Mouse (Mus musculus) C2C12 (cell line): ENCODE results near the gene Sdk1. TPM values are rescaled to one million over a fixed set of nuclear protein-coding genes. Genes with fewer than 3 reads are reported as not detected.

Experiments
- H3K27me3 ChIP-seq: one replicate; pipeline ENCODE4 v1.6.1; 2011; ENCODE audit not compliant: control insufficient read depth, insufficient read depth, insufficient read length
- H3K36me3 ChIP-seq: one replicate; pipeline ENCODE4 v1.6.1; 2011; ENCODE audit not compliant: control insufficient read depth, insufficient read depth
- H3K4me3 ChIP-seq: one replicate; pipeline ENCODE4 v1.5.1; 2011; ENCODE audit warnings: mild to moderate bottlenecking, control low read depth; ENCODE audit not compliant: poor library complexity, insufficient read depth, severe bottlenecking
- H3K79me2 ChIP-seq: one replicate; pipeline ENCODE4 v1.6.1; 2011; ENCODE audit not compliant: control insufficient read depth, insufficient read depth
- H3K79me3 ChIP-seq: one replicate; pipeline ENCODE4 v1.6.1; 2011; ENCODE audit warnings: low read depth, control low read depth
- H3ac ChIP-seq: one replicate; pipeline ENCODE3; 2011; ENCODE audit warnings: low read depth; ENCODE audit not compliant: control insufficient read depth, insufficient read length
- CEBPB ChIP-seq: IDR thresholded peaks from one replicate; pipeline ENCODE4 v1.6.1; 2011; ENCODE audit warnings: low read depth, mild to moderate bottlenecking, control low read depth, moderate library complexity
- CTCF ChIP-seq: IDR thresholded peaks from one replicate; pipeline ENCODE4 v1.5.1; 2011; ENCODE audit not compliant: control insufficient read depth, insufficient read depth, insufficient read length
- FOSL1 ChIP-seq: IDR thresholded peaks from one replicate; pipeline ENCODE4 v1.8.0; 2011; ENCODE audit warnings: mild to moderate bottlenecking, low read length; ENCODE audit not compliant: poor library complexity, insufficient read depth, severe bottlenecking
- MAX ChIP-seq: IDR thresholded peaks from one replicate; pipeline ENCODE4 v1.6.1; 2011; ENCODE audit warnings: mild to moderate bottlenecking, control low read depth
- MYOD1 ChIP-seq: IDR thresholded peaks from one replicate; pipeline ENCODE4 v1.6.1; 2011; ENCODE audit warnings: low read depth; ENCODE audit not compliant: control insufficient read depth, insufficient read length
- MYOG ChIP-seq: IDR thresholded peaks from one replicate; pipeline ENCODE4 v1.6.1; 2011; ENCODE audit not compliant: control insufficient read depth, insufficient read length; ENCODE audit errors: extremely low read depth
- USF1 ChIP-seq: IDR thresholded peaks from one replicate; pipeline ENCODE4 v1.6.1; 2011; ENCODE audit warnings: low read depth, mild to moderate bottlenecking, control low read depth, moderate library complexity
- polyA plus RNA-seq: library from polyadenylated mRNA; unstranded; fragments of >200 nt; fragmentation: generic; extraction: Trizol; gene quantifications from one replicate; pipeline ENCODE4 v1.2.1, GENCODE M21; 2012; ENCODE audit warnings: missing spikeins

Gene Sdk1
- polyA plus RNA-seq, 1 experiment, result 0.61 TPM

GRCm38 (mm10) chr5:141783516-141783915, 542.2 kb downstream of the Sdk1 start:
- Histone ChIP-seq H3ac (no peak overlapping the region), H3K79me3 (no peaks in the 10 kb centered on the region), H3K36me3 (no peaks in the 10 kb centered on the region), H3K79me2 (no peaks in the 10 kb centered on the region), H3K4me3 (no peak overlapping the region), H3K27me3 (no peaks in the 10 kb centered on the region)
- TF ChIP-seq MYOD1, result no peak
- TF ChIP-seq MAX, result no peak
- no peak for TF ChIP-seq CTCF
- no peak for TF ChIP-seq FOSL1
- TF ChIP-seq MYOG, result no peak
- no peak for TF ChIP-seq USF1
- no peak for TF ChIP-seq CEBPB

- no peaks in the 10 kb centered on the region for H3K79me2 ChIP-seq
- H3K27me3 ChIP-seq, result no peaks in the 10 kb centered on the region
- no peak overlapping the region for H3ac ChIP-seq
- no peaks in the 10 kb centered on the region for H3K79me3 ChIP-seq
- no peak overlapping the region for H3K4me3 ChIP-seq
- no peaks in the 10 kb centered on the region for H3K36me3 ChIP-seq
- TF ChIP-seq CEBPB, result no peak
- TF ChIP-seq USF1, result no peak
- no peak for TF ChIP-seq MYOG
- no peak for TF ChIP-seq FOSL1
- no peak for TF ChIP-seq MYOD1
- no peak for TF ChIP-seq MAX
- no peak for TF ChIP-seq CTCF
These were observed 552.6 kb downstream of the Sdk1 start for GRCm38 (mm10) chr5:141793926-141794325.

DNA sequence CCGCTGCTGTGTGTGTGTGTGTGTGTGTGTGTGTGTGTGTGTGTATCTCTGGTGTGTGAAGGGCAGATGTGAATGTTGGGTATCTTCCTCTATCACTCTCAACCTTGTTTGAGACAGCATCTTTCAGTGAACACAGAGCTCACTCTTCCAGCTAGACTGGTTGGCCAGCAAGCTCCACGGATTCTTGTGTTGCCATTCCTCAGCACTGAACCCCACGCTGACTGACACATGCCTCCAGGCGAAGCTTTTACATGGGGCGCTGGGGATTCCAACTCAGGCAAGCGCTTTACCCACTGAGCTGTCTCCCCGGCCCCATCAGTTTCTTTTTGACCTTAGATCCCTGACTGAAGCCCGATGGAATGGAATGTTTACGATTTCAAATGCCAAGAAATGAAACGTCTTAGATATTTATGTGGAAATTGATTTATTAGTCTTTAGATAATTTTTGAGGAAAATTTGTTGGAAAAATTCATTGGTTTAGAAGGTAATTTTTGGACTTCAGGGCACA, 582.6 kb downstream of the Sdk1 start:
- Histone ChIP-seq H3K79me2 (no peaks in the 10 kb centered on the region), H3K36me3 (no peaks in the 10 kb centered on the region), H3K4me3 (no peak overlapping the region), H3K79me3 (no peaks in the 10 kb centered on the region), H3K27me3 (no peaks in the 10 kb centered on the region), H3ac (no peak overlapping the region)
- TF ChIP-seq USF1 (no peak), MYOD1 (no peak)

DNA sequence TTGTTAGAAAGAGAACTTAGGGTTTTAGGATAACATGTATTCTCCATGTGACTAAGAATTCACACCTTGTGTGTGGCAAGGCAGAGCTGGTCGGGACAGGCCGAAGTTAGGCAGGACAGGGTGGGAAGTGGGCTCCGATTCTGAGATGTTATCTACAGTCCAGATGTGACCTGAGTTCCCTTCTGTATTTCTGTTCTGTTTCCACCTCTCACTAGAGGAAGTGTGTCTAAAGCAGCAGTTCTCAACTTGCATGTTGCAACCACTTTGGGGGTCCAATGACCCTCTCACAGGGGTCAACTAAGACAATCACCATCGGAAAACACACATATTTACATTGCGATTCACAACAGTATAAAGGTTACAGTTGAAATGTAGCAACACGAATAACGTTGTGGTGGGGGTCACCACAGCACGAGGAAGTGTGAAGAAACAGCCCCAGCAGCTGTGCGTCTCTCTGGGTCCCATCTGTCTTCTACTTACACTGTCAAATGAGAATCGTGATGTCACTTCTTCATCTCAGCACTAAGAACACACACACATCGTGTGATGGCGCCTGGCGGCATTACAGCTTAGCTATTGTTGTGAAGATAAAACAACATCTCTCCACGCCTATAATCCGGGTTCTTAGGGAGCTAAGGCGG, 583.6 kb downstream of the Sdk1 start:
- no peak overlapping the region for H3ac ChIP-seq
- no peaks in the 10 kb centered on the region for H3K27me3 ChIP-seq
- no peak overlapping the region for H3K4me3 ChIP-seq
- H3K79me3 ChIP-seq, result no peaks in the 10 kb centered on the region
- no peaks in the 10 kb centered on the region for H3K79me2 ChIP-seq
- no peaks in the 10 kb centered on the region for H3K36me3 ChIP-seq
- no peak for TF ChIP-seq MYOD1
- no peak for TF ChIP-seq CTCF
- TF ChIP-seq MAX, result no peak
- TF ChIP-seq CEBPB, result no peak
- TF ChIP-seq FOSL1, result no peak
- no peak for TF ChIP-seq MYOG
- no peak for TF ChIP-seq USF1

GRCm38 (mm10) chr5:141835566-141835965, 594.3 kb downstream of the Sdk1 start:
- Histone ChIP-seq H3K27me3 (no peaks in the 10 kb centered on the region), H3K79me2 (no peaks in the 10 kb centered on the region), H3K36me3 (no peaks in the 10 kb centered on the region), H3ac (no peak overlapping the region), H3K4me3 (no peak overlapping the region), H3K79me3 (no peaks in the 10 kb centered on the region)
- TF ChIP-seq CEBPB (no peak), USF1 (no peak), MYOG (no peak)

DNA sequence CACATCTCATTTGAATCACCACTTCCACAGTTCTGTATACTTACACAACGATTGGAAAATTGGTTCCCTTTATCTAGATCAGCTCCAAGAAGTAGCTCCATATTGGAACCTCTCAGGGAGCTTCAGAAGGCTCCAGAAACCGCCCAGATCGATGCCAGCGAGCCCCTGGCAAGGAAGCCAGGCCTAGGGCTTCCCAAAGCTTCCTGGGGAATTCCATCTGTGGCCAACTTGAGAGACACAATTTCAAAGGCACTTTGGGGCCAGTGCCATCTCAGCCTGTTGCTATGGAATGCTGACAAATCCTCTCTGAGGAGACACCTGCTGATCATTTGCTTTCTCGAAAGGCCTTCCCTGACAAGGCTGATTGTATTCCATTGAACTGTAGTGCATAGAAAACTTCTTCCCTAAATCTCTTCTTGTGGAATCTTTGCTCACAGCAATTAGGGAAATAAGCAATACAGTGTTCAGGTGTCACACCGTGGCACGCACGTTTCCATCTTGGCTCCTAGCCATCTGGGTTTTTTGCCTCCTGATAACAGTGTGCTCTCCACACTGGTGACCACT, 595.7 kb downstream of the Sdk1 start:
- Histone ChIP-seq H3K27me3 (no peaks in the 10 kb centered on the region), H3K4me3 (no peak overlapping the region), H3K36me3 (no peaks in the 10 kb centered on the region), H3K79me2 (no peaks in the 10 kb centered on the region), H3K79me3 (no peaks in the 10 kb centered on the region), H3ac (no peak overlapping the region)
- TF ChIP-seq MAX (no peak), MYOD1 (no peak), CTCF (no peak), FOSL1 (no peak), USF1 (no peak), MYOG (no peak), CEBPB (no peak)
